Mouse (Mus musculus) frontal cortex, postnatal 25 days (tissue): ENCODE measurements around the gene Ccdc153.

Experiments
- DNase-seq, 2 experiments: peaks; one replicate each; pipeline ENCODE4 v3.0.0; 2022; ENCODE audit warnings: low spot score in 2 of 2

Ccdc153 gene

DNA sequence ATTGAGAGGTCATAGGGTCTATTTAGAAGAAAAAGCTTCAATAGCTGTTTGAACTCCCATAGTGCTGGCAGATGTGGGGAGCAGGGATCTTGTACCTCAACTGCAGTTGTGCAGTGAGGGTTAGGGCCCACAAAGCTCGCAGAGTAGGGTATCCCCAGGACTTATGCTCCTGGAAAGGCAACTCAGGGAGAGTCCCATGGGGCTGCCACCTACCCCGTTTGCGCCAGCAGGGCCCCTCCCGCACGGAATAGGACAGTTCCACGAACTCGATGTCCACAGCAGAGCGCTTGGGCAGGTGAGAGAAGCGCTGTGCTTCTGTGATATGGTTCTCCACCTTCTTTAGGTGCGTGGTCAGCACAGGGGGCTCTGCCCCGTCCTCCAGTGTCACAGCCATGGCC lies 46.5 kb downstream of the Ccdc153 start:
- no peak for DNase-seq

- DNase-seq = no peak
Observed at GRCm38 (mm10) chr9:44287401-44288075, 47.1 kb downstream of the Ccdc153 start.

GRCm38 (mm10) chr9:44288076-44288958 lies 47.8 kb downstream of the Ccdc153 start, which contains the start of gene Abcg4:
TSS of gene Abcg4 (minus strand) at chr9:44288615.
- DNase-seq = peak; percentile 26 to 28

GRCm38 (mm10) chr9:44288959-44289291 lies 48.4 kb downstream of the Ccdc153 start:
- no peak for DNase-seq

GRCm38 (mm10) chr9:44292490-44292889 lies 52.0 kb downstream of the Ccdc153 start:
- no peak for DNase-seq
